Mouse (Mus musculus) hindbrain, embryonic 12.5 days (tissue): Measurements from ENCODE around the gene Sspn. TPM values are rescaled to one million over a fixed set of nuclear protein-coding genes. Genes with fewer than 3 reads are reported as not detected.

ENCODE experiments used
- ATAC-seq: fragments of 200-750 bp; cut with Nextera tagmentation; 2 replicates; pipeline ENCODE4 v1.8.0; 2017; ENCODE audit warnings: moderate TSS enrichment; ENCODE audit not compliant: low FRiP score
- H3K27ac ChIP-seq: fragments of 300-500 bp; sonication (generic); 2 replicates; pipeline ENCODE4 v1.5.1; 2016; ENCODE audit warnings: mild to moderate bottlenecking
- H3K27me3 ChIP-seq: fragments of 300-500 bp; sonication (generic); 2 replicates; pipeline ENCODE4 v1.6.1; 2016; ENCODE audit warnings: mild to moderate bottlenecking
- H3K36me3 ChIP-seq: fragments of 300-500 bp; sonication (generic); 2 replicates; pipeline ENCODE4 v1.6.1; 2016; ENCODE audit warnings: mild to moderate bottlenecking
- H3K4me1 ChIP-seq: fragments of 300-500 bp; sonication (generic); 2 replicates; pipeline ENCODE4 v1.6.1; 2016
- H3K4me2 ChIP-seq: fragments of 300-500 bp; sonication (generic); replicated peaks from 2 replicates; pipeline ENCODE4 v1.6.1; 2016; ENCODE audit warnings: mild to moderate bottlenecking
- H3K4me3 ChIP-seq: fragments of 300-500 bp; sonication (generic); 2 replicates; pipeline ENCODE4 v1.5.1; 2016; ENCODE audit warnings: mild to moderate bottlenecking
- H3K9ac ChIP-seq: fragments of 300-500 bp; sonication (generic); 2 replicates; pipeline ENCODE4 v1.6.1; 2016; ENCODE audit warnings: mild to moderate bottlenecking, moderate library complexity
- H3K9me3 ChIP-seq: fragments of 300-500 bp; sonication (generic); replicated peaks from 2 replicates; pipeline ENCODE4 v1.6.1; 2016; ENCODE audit warnings: mild to moderate bottlenecking
- WGBS: fragments of 180-500 bp; shearing (Covaris S2); methylation state at CpG from one replicate; pipeline ENCODE4 v1.1.7; 2016; 5-methylcytosine and 5-hydroxymethylcytosine counted together
- polyA plus RNA-seq: library from polyadenylated mRNA; unstranded; fragments of >200 nt; fragmentation: Nextera tagmentation; extraction: Ambion mirVana; gene quantifications from 2 replicates; pipeline ENCODE4 v1.2.1, GENCODE M21; 2016

Gene Sspn
- polyA plus RNA-seq, 1 experiment from 2014 or later: 6.2 TPM

- WGBS: 78% methylated on average over 11 of the region's 11 CpGs
- Histone ChIP-seq H3K9me3 (no peaks in the 10 kb centered on the region), H3K4me2 (no peak overlapping the region), H3K27me3 (no peaks in the 10 kb centered on the region), H3K4me3 (no peak overlapping the region), H3K27ac (no peak overlapping the region), H3K36me3 (no peaks in the 10 kb centered on the region), H3K4me1 (peaks cover 2% of the 10 kb centered on the region; the same call in 1 of the 2 replicates), H3K9ac (no peak overlapping the region)
- ATAC-seq: no peak
Observed at GRCm38 (mm10) chr6:145992526-145992925, 61.1 kb downstream of the Sspn start.

GRCm38 (mm10) chr6:145992985-145993384 lies 61.5 kb downstream of the Sspn start:
- no peak overlapping the region for H3K4me2 ChIP-seq
- H3K27me3 ChIP-seq: no peaks in the 10 kb centered on the region
- no peaks in the 10 kb centered on the region for H3K9me3 ChIP-seq
- H3K9ac ChIP-seq: no peak overlapping the region
- no peak for ATAC-seq
- 92% methylated on average over 10 of the region's 10 CpGs for WGBS
- H3K4me1 ChIP-seq: peaks cover 2% of the 10 kb centered on the region; the same call in 1 of the 2 replicates
- no peak overlapping the region for H3K4me3 ChIP-seq
- no peak overlapping the region for H3K27ac ChIP-seq
- no peaks in the 10 kb centered on the region for H3K36me3 ChIP-seq

GRCm38 (mm10) chr6:145998314-145999007 lies 67.0 kb downstream of the Sspn start:
- Histone ChIP-seq H3K4me3 (no peak overlapping the region), H3K4me2 (no peak overlapping the region), H3K36me3 (no peaks in the 10 kb centered on the region), H3K9ac (no peak overlapping the region), H3K27ac (peak overlapping the region; percentile 37; the same call in 1 of the 2 replicates), H3K27me3 (no peaks in the 10 kb centered on the region), H3K4me1 (peaks cover 5% of the 10 kb centered on the region; the same call in 1 of the 2 replicates), H3K9me3 (no peaks in the 10 kb centered on the region)
- WGBS: 38% methylated on average over 13 of the region's 13 CpGs
- ATAC-seq: peak; percentile 58; the same call in 1 of the 2 replicates

GRCm38 (mm10) chr6:146000767-146001166 lies 69.3 kb downstream of the Sspn start:
- no peaks in the 10 kb centered on the region for H3K27me3 ChIP-seq
- WGBS: 100% methylated on average over 1 of the region's 1 CpGs

GRCm38 (mm10) chr6:146001396-146002191 lies 70.2 kb downstream of the Sspn start:
- H3K9me3 ChIP-seq: no peaks in the 10 kb centered on the region
- no peak for ATAC-seq
- no peaks in the 10 kb centered on the region for H3K36me3 ChIP-seq
- H3K4me3 ChIP-seq: no peak overlapping the region
- H3K4me1 ChIP-seq: peaks cover 8% of the 10 kb centered on the region
- no peaks in the 10 kb centered on the region for H3K27me3 ChIP-seq
- WGBS: 86% methylated on average over 22 of the region's 22 CpGs
- H3K4me2 ChIP-seq: no peak overlapping the region
- no peak overlapping the region for H3K9ac ChIP-seq
- H3K27ac ChIP-seq: no peak overlapping the region

More at GRCm38 (mm10) chr6:146000767-146001166, 69.3 kb downstream of the Sspn start:
- Histone ChIP-seq H3K4me3 (no peak overlapping the region), H3K27ac (no peak overlapping the region), H3K36me3 (no peaks in the 10 kb centered on the region), H3K4me1 (peaks cover 5% of the 10 kb centered on the region; the same call in 1 of the 2 replicates), H3K4me2 (no peak overlapping the region), H3K9ac (no peak overlapping the region), H3K9me3 (no peaks in the 10 kb centered on the region)
- no peak for ATAC-seq

- ATAC-seq: no peak
- WGBS: 83% methylated on average over 3 of the region's 3 CpGs
- H3K4me1 ChIP-seq: peaks cover 22% of the 10 kb centered on the region
Observed at GRCm38 (mm10) chr6:146004174-146004601, 72.7 kb downstream of the Sspn start.

GRCm38 (mm10) chr6:146005129-146005886 lies 73.9 kb downstream of the Sspn start:
- Histone ChIP-seq H3K4me2 (no peak overlapping the region), H3K4me3 (no peak overlapping the region), H3K36me3 (no peaks in the 10 kb centered on the region), H3K4me1 (peaks cover 30% of the 10 kb centered on the region), H3K9ac (no peak overlapping the region), H3K27me3 (no peaks in the 10 kb centered on the region), H3K9me3 (no peaks in the 10 kb centered on the region), H3K27ac (no peak overlapping the region)
- no peak for ATAC-seq
- 88% methylated on average over 11 of the region's 11 CpGs for WGBS

More at GRCm38 (mm10) chr6:146004174-146004601, 72.7 kb downstream of the Sspn start:
- no peaks in the 10 kb centered on the region for H3K36me3 ChIP-seq
- no peak overlapping the region for H3K4me2 ChIP-seq
- no peaks in the 10 kb centered on the region for H3K9me3 ChIP-seq
- H3K27ac ChIP-seq: no peak overlapping the region
- no peak overlapping the region for H3K9ac ChIP-seq
- no peaks in the 10 kb centered on the region for H3K27me3 ChIP-seq
- no peak overlapping the region for H3K4me3 ChIP-seq

- Histone ChIP-seq H3K4me1 (peaks cover 33% of the 10 kb centered on the region), H3K4me2 (no peak overlapping the region), H3K27me3 (no peaks in the 10 kb centered on the region), H3K36me3 (no peaks in the 10 kb centered on the region), H3K9ac (no peak overlapping the region), H3K4me3 (no peak overlapping the region), H3K9me3 (no peaks in the 10 kb centered on the region), H3K27ac (no peak overlapping the region)
- no peak for ATAC-seq
- WGBS: 54% methylated on average over 3 of the region's 3 CpGs
Observed at GRCm38 (mm10) chr6:146005935-146006564, 74.6 kb downstream of the Sspn start.

GRCm38 (mm10) chr6:146006753-146007152 lies 75.3 kb downstream of the Sspn start:
- Histone ChIP-seq H3K4me2 (no peak overlapping the region), H3K4me3 (no peak overlapping the region), H3K27ac (no peak overlapping the region), H3K36me3 (no peaks in the 10 kb centered on the region), H3K9ac (no peak overlapping the region), H3K4me1 (peaks cover 33% of the 10 kb centered on the region), H3K27me3 (no peaks in the 10 kb centered on the region), H3K9me3 (no peaks in the 10 kb centered on the region)
- ATAC-seq: no peak
- WGBS: 56% methylated on average over 3 of the region's 3 CpGs

- no peak; the same call in 1 of the 2 replicates for ATAC-seq
- WGBS: 43% methylated on average over 5 of the region's 5 CpGs
- H3K27me3 ChIP-seq: no peaks in the 10 kb centered on the region
Observed at GRCm38 (mm10) chr6:146008450-146008981, 77.1 kb downstream of the Sspn start.

GRCm38 (mm10) chr6:146009163-146009915 lies 77.9 kb downstream of the Sspn start:
- Histone ChIP-seq H3K9me3 (no peaks in the 10 kb centered on the region), H3K27ac (no peak overlapping the region), H3K4me2 (no peak overlapping the region), H3K36me3 (no peaks in the 10 kb centered on the region), H3K27me3 (no peaks in the 10 kb centered on the region), H3K4me1 (peaks cover 33% of the 10 kb centered on the region), H3K9ac (no peak overlapping the region), H3K4me3 (no peak overlapping the region)
- 52% methylated on average over 10 of the region's 10 CpGs for WGBS
- no peak for ATAC-seq

More at GRCm38 (mm10) chr6:146008450-146008981, 77.1 kb downstream of the Sspn start:
- Histone ChIP-seq H3K27ac (no peak overlapping the region), H3K9ac (no peak overlapping the region), H3K4me1 (peaks cover 33% of the 10 kb centered on the region), H3K9me3 (no peaks in the 10 kb centered on the region), H3K4me3 (no peak overlapping the region), H3K36me3 (no peaks in the 10 kb centered on the region), H3K4me2 (no peak overlapping the region)
